Mouse (Mus musculus): ENCODE measurements around the gene Gm20489. TPM values are rescaled to one million over a fixed set of nuclear protein-coding genes. Genes with fewer than 3 reads are reported as not detected.

The Gm20489 gene
- polyA plus RNA-seq, 1 experiment from 2014 or later = not detected

GRCm38 (mm10) chrX:101268025-101268754 is 633 bp downstream of the Gm20489 start, which contains the start of gene Il2rg:
Gene Il2rg (minus strand): TSS chrX:101268255.
- H3K4me3 ChIP-seq (ENCODE audit: low read depth, low read length) = no peak within 1 kb of the TSS
- no peak for ATAC-seq
- 74% methylated on average over 5 of the region's 5 CpGs for WGBS
- no peaks in the 10 kb centered on the region for H3K4me1 ChIP-seq (ENCODE audit: control insufficient read depth, insufficient read depth, low read length)
- H3K27me3 ChIP-seq (ENCODE audit: control insufficient read depth, insufficient read depth, low read depth, low read length) = no peaks in the 10 kb centered on the region
- no peaks in the 10 kb centered on the region for H3K36me3 ChIP-seq (ENCODE audit: control insufficient read depth, insufficient read depth, low read length)
- H3K9ac ChIP-seq (ENCODE audit: low read depth, low read length) = no peak within 1 kb of the TSS
- no peaks in the 10 kb centered on the region for H3K9me3 ChIP-seq (replicated peaks; ENCODE audit: control insufficient read depth, low read length, poor library complexity, severe bottlenecking)
- H3K4me2 ChIP-seq (ENCODE audit: low read length) = no peak within 1 kb of the TSS
- H3K27ac ChIP-seq (ENCODE audit: low read length) = no peak within 1 kb of the TSS

GRCm38 (mm10) chrX:101266631-101267030 is 2.2 kb downstream of the Gm20489 start:
- no peak overlapping the region for H3K4me3 ChIP-seq (ENCODE audit: low read depth, low read length)
- no peaks in the 10 kb centered on the region for H3K36me3 ChIP-seq (ENCODE audit: control insufficient read depth, insufficient read depth, low read length)
- H3K9me3 ChIP-seq (replicated peaks; ENCODE audit: control insufficient read depth, low read length, poor library complexity, severe bottlenecking) = no peaks in the 10 kb centered on the region
- 94% methylated on average over 6 of the region's 6 CpGs for WGBS
- no peaks in the 10 kb centered on the region for H3K4me1 ChIP-seq (ENCODE audit: control insufficient read depth, insufficient read depth, low read length)
- H3K27ac ChIP-seq (ENCODE audit: low read length) = no peak overlapping the region
- H3K9ac ChIP-seq (ENCODE audit: low read depth, low read length) = no peak overlapping the region
- no peak overlapping the region for H3K4me2 ChIP-seq (ENCODE audit: low read length)
- no peaks in the 10 kb centered on the region for H3K27me3 ChIP-seq (ENCODE audit: control insufficient read depth, insufficient read depth, low read depth, low read length)
- no peak for ATAC-seq

- no peak for ATAC-seq
- Histone ChIP-seq H3K4me3 (ENCODE audit: low read depth, low read length) (no peak within 1 kb of the TSS), H3K4me1 (ENCODE audit: control insufficient read depth, insufficient read depth, low read length) (no peaks in the 10 kb centered on the region; the same call in 1 of the 2 replicates), H3K27me3 (ENCODE audit: control insufficient read depth, insufficient read depth, low read depth, low read length) (no peaks in the 10 kb centered on the region), H3K4me2 (ENCODE audit: low read length) (no peak within 1 kb of the TSS), H3K27ac (ENCODE audit: low read length) (no peak within 1 kb of the TSS), H3K9ac (ENCODE audit: low read depth, low read length) (no peak within 1 kb of the TSS), H3K36me3 (ENCODE audit: control insufficient read depth, insufficient read depth, low read length) (no peaks in the 10 kb centered on the region), H3K9me3 (replicated peaks; ENCODE audit: control insufficient read depth, low read length, poor library complexity, severe bottlenecking) (no peaks in the 10 kb centered on the region)
- WGBS = 64% methylated on average over 1 of the region's 1 CpGs
Measured at GRCm38 (mm10) chrX:101263892-101264291, 4.9 kb downstream of the Gm20489 start, which contains the start of gene Gm614. Gene Gm614 (minus strand): TSS chrX:101263992.

- 23% methylated on average over 8 of the region's 13 CpGs for WGBS
- Histone ChIP-seq H3K36me3 (ENCODE audit: control insufficient read depth, insufficient read depth, low read length) (no peaks in the 10 kb centered on the region), H3K27me3 (ENCODE audit: control insufficient read depth, insufficient read depth, low read depth, low read length) (no peaks in the 10 kb centered on the region), H3K4me2 (ENCODE audit: low read length) (no peak overlapping the region), H3K9ac (ENCODE audit: low read depth, low read length) (no peak overlapping the region), H3K27ac (ENCODE audit: low read length) (no peak overlapping the region), H3K9me3 (replicated peaks; ENCODE audit: control insufficient read depth, low read length, poor library complexity, severe bottlenecking) (no peaks in the 10 kb centered on the region), H3K4me3 (ENCODE audit: low read depth, low read length) (no peak overlapping the region), H3K4me1 (ENCODE audit: control insufficient read depth, insufficient read depth, low read length) (no peaks in the 10 kb centered on the region; the same call in 1 of the 2 replicates)
- ATAC-seq = peak; percentile 58; the same call in 1 of the 2 replicates
Measured at GRCm38 (mm10) chrX:101260441-101261325, 8.1 kb downstream of the Gm20489 start.

- H3K4me1 ChIP-seq (ENCODE audit: control insufficient read depth, insufficient read depth, low read length) = no peaks in the 10 kb centered on the region; the same call in 1 of the 2 replicates
- no peak overlapping the region for H3K9ac ChIP-seq (ENCODE audit: low read depth, low read length)
- ATAC-seq = no peak
- no peaks in the 10 kb centered on the region for H3K36me3 ChIP-seq (ENCODE audit: control insufficient read depth, insufficient read depth, low read length)
- 85% methylated on average over 13 of the region's 13 CpGs for WGBS
- H3K27ac ChIP-seq (ENCODE audit: low read length) = no peak overlapping the region
- H3K4me2 ChIP-seq (ENCODE audit: low read length) = no peak overlapping the region
- H3K4me3 ChIP-seq (ENCODE audit: low read depth, low read length) = no peak overlapping the region
- H3K27me3 ChIP-seq (ENCODE audit: control insufficient read depth, insufficient read depth, low read depth, low read length) = no peaks in the 10 kb centered on the region
- H3K9me3 ChIP-seq (replicated peaks; ENCODE audit: control insufficient read depth, low read length, poor library complexity, severe bottlenecking) = no peaks in the 10 kb centered on the region
Measured at GRCm38 (mm10) chrX:101256603-101257002, 12.2 kb downstream of the Gm20489 start.

GRCm38 (mm10) chrX:101254740-101255139 is 14.1 kb downstream of the Gm20489 start:
- Histone ChIP-seq H3K27me3 (ENCODE audit: control insufficient read depth, insufficient read depth, low read depth, low read length) (no peaks in the 10 kb centered on the region), H3K4me2 (ENCODE audit: low read length) (peak overlapping the region; percentile 81), H3K9ac (ENCODE audit: low read depth, low read length) (peak overlapping the region; percentile 63), H3K27ac (ENCODE audit: low read length) (no peak overlapping the region), H3K9me3 (replicated peaks; ENCODE audit: control insufficient read depth, low read length, poor library complexity, severe bottlenecking) (no peaks in the 10 kb centered on the region), H3K4me3 (ENCODE audit: low read depth, low read length) (peak overlapping the region; percentile 51), H3K36me3 (ENCODE audit: control insufficient read depth, insufficient read depth, low read length) (no peaks in the 10 kb centered on the region), H3K4me1 (ENCODE audit: control insufficient read depth, insufficient read depth, low read length) (no peaks in the 10 kb centered on the region)
- WGBS = 20% methylated on average over 16 of the region's 26 CpGs
- peak; percentile 54 for ATAC-seq

- ATAC-seq = peak; percentile 95
- WGBS = 23% methylated on average over 44 of the region's 47 CpGs
- Histone ChIP-seq H3K9ac (ENCODE audit: low read depth, low read length) (peak within 1 kb of the TSS; percentile 63), H3K27ac (ENCODE audit: low read length) (no peak within 1 kb of the TSS), H3K9me3 (replicated peaks; ENCODE audit: control insufficient read depth, low read length, poor library complexity, severe bottlenecking) (no peaks in the 10 kb centered on the region), H3K27me3 (ENCODE audit: control insufficient read depth, insufficient read depth, low read depth, low read length) (no peaks in the 10 kb centered on the region), H3K4me2 (ENCODE audit: low read length) (peak within 1 kb of the TSS; percentile 81), H3K4me1 (ENCODE audit: control insufficient read depth, insufficient read depth, low read length) (no peaks in the 10 kb centered on the region), H3K36me3 (ENCODE audit: control insufficient read depth, insufficient read depth, low read length) (no peaks in the 10 kb centered on the region), H3K4me3 (ENCODE audit: low read depth, low read length) (peak within 1 kb of the TSS; percentile 51)
Measured at GRCm38 (mm10) chrX:101253952-101254729, 14.7 kb downstream of the Gm20489 start, which contains the start of gene Foxo4. Gene Foxo4 (plus strand): TSS chrX:101254528.

- H3K9ac ChIP-seq (ENCODE audit: low read depth, low read length) = no peak overlapping the region
- H3K4me3 ChIP-seq (ENCODE audit: low read depth, low read length) = no peak overlapping the region
- H3K27ac ChIP-seq (ENCODE audit: low read length) = no peak overlapping the region
- ATAC-seq = no peak
- H3K36me3 ChIP-seq (ENCODE audit: control insufficient read depth, insufficient read depth, low read length) = no peaks in the 10 kb centered on the region
- H3K4me2 ChIP-seq (ENCODE audit: low read length) = no peak overlapping the region
- no peaks in the 10 kb centered on the region; the same call in 1 of the 2 replicates for H3K27me3 ChIP-seq (ENCODE audit: control insufficient read depth, insufficient read depth, low read depth, low read length)
- no peaks in the 10 kb centered on the region for H3K4me1 ChIP-seq (ENCODE audit: control insufficient read depth, insufficient read depth, low read length)
- 12% methylated on average over 1 of the region's 1 CpGs for WGBS
- no peaks in the 10 kb centered on the region for H3K9me3 ChIP-seq (replicated peaks; ENCODE audit: control insufficient read depth, low read length, poor library complexity, severe bottlenecking)
Measured at GRCm38 (mm10) chrX:101245011-101245410, 23.8 kb downstream of the Gm20489 start.
